Mouse (Mus musculus) heart, adult 2 months (tissue): ENCODE results near the gene Aatf. TPM values are rescaled to one million over a fixed set of nuclear protein-coding genes. Genes with fewer than 3 reads are reported as not detected.
A peak's percentile ranks its signal among the peaks of the same experiment; 100 is the strongest.

Source experiments
- DNase-seq, 2 experiments: peaks; one replicate each; pipeline ENCODE4 v3.0.0; 2021
- H3K27ac ChIP-seq: fragments of 200-600 bp; 2 replicates; pipeline ENCODE4 v1.8.1; 2022
- H3K27me3 ChIP-seq: fragments of 200-500 bp; 2 replicates; pipeline ENCODE4 v1.6.1; 2012; ENCODE audit warnings: mild to moderate bottlenecking, low read length, inconsistent platforms, mixed read lengths; ENCODE audit not compliant: control insufficient read depth, insufficient read depth
- H3K36me3 ChIP-seq: fragments of 200-500 bp; 2 replicates; pipeline ENCODE4 v1.6.1; 2012; ENCODE audit warnings: low read length, inconsistent platforms; ENCODE audit not compliant: control insufficient read depth, insufficient read depth
- H3K4me1 ChIP-seq: fragments of 200-500 bp; 2 replicates; pipeline ENCODE4 v1.6.1; 2011; ENCODE audit warnings: low read length; ENCODE audit not compliant: control insufficient read depth, insufficient read depth
- H3K4me3 ChIP-seq: fragments of 200-600 bp; 2 replicates; pipeline ENCODE4 v1.8.1; 2022
- H3K79me2 ChIP-seq: fragments of 200-500 bp; replicated peaks from 2 replicates; pipeline ENCODE4 v1.6.1; 2012; ENCODE audit warnings: mild to moderate bottlenecking, inconsistent platforms, low read length, moderate library complexity, mixed read lengths; ENCODE audit not compliant: control insufficient read depth, insufficient read depth
- H3K9ac ChIP-seq: fragments of 200-500 bp; 2 replicates; pipeline ENCODE4 v1.6.1; 2012; ENCODE audit warnings: low read depth, mild to moderate bottlenecking, control low read depth, inconsistent platforms, low read length, mixed read lengths
- CTCF ChIP-seq: fragments of 200-600 bp; IDR thresholded peaks from 2 replicates; pipeline ENCODE4 v1.8.1; 2022; ENCODE audit warnings: antibody characterized with exemption, mild to moderate bottlenecking, moderate library complexity
- EP300 ChIP-seq: fragments of 200-500 bp; IDR thresholded peaks from 2 replicates; pipeline ENCODE4 v1.6.1; 2011; ENCODE audit warnings: low read depth, low read length, control low read depth; ENCODE audit not compliant: insufficient read depth
- POLR2A ChIP-seq: fragments of 200-500 bp; IDR thresholded peaks from 2 replicates; pipeline ENCODE4 v1.6.1; 2011; ENCODE audit warnings: mild to moderate bottlenecking, low read depth, low read length, control low read depth; ENCODE audit not compliant: insufficient read depth
- WGBS: fragments of 180-500 bp; shearing (Covaris S2); methylation state at CpG from one replicate; pipeline ENCODE4 v1.1.7; 2018; 5-methylcytosine and 5-hydroxymethylcytosine counted together
- intact Hi-C: fragments of 180-260 bp; cut with DNase I; formaldehyde crosslinking; loops from one replicate; pipeline ENCODE4 v1.15.1; 2025
- polyA plus RNA-seq: library from polyadenylated mRNA; depleted of rRNA; stranded (reverse); fragments of >200 nt; gene quantifications from 2 replicates; pipeline ENCODE4 v1.2.3, GENCODE M21; 2012
- total RNA-seq, 2 experiments: library from RNA; stranded (reverse); gene quantifications; 2 replicates each; pipeline ENCODE4 v1.2.3; 2021

The Aatf gene
- total and polyA plus RNA-seq, 3 experiments = 2.9 to 14.3 (median 13.8) TPM

DNA sequence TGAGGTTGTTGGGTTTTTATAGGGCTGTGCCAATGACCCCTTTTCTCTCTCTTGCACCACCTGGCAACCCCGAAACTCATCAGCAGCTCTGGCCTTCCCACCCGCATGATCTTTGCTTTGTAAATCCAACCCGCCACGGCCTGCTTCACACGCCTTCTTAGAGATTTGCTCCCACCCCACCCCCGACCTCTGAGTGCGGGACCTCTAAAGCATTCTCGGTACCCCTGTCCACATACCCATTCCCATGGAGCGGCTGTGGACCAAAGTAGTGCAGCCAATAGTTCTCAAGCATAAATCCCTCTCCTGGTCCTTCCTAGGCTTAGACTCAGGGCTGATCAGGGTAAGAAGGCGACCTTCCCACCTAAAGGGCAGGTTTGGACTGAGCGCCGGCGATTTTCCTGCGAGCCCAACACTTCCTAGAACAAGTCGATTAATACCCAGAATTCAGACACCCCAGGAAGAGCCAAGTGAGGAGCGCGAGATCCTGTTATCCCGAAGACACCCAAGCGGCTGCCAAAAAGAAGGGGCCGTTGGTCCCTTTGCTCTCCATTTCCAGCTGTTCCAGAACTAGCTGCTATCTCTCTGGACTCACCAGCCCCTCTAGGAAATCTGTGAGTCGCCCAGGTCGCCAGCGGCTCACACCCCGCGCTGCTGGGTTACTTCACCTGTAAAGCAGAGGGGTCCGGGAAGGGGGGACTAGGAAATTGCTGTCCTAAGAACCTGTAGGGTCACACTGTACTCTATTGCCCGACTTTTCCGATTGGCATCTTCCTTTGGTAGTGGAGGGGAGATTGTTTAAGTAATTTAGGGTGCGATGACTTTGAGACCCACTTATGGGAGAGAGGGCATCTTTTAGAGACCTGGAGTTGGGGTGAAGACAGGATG is 13.9 kb upstream of the Aatf start:
- Histone ChIP-seq H3K9ac (no peak overlapping the region), H3K27me3 (peaks cover 50% of the 10 kb centered on the region), H3K4me1 (no peaks in the 10 kb centered on the region; the same call in 1 of the 2 replicates), H3K79me2 (no peaks in the 10 kb centered on the region), H3K36me3 (no peaks in the 10 kb centered on the region), H3K4me3 (no peak overlapping the region), H3K27ac (no peak overlapping the region)
- TF ChIP-seq EP300 (no peak), POLR2A (no peak), CTCF (no peak)
- DNase-seq = no peak
- WGBS = 10% methylated on average over 29 of the region's 29 CpGs
- intact Hi-C loops = no loop called here

- Histone ChIP-seq H3K9ac (no peak overlapping the region), H3K27ac (no peak overlapping the region), H3K4me3 (no peak overlapping the region; the same call in 1 of the 2 replicates), H3K36me3 (no peaks in the 10 kb centered on the region), H3K4me1 (no peaks in the 10 kb centered on the region; the same call in 1 of the 2 replicates), H3K27me3 (peaks cover 56% of the 10 kb centered on the region), H3K79me2 (no peaks in the 10 kb centered on the region)
- intact Hi-C loops = no loop called here
- TF ChIP-seq POLR2A (no peak), EP300 (no peak), CTCF (no peak)
- no peak for DNase-seq
- 4% methylated on average over 10 of the region's 10 CpGs for WGBS
Observed at GRCm38 (mm10) chr11:84526451-84526850, 13.1 kb upstream of the Aatf start.

- TF ChIP-seq POLR2A (no peak), EP300 (no peak), CTCF (no peak)
- 1% methylated on average over 64 of the region's 64 CpGs for WGBS
- Histone ChIP-seq H3K4me1 (no peaks in the 10 kb centered on the region; the same call in 1 of the 2 replicates), H3K79me2 (no peaks in the 10 kb centered on the region), H3K9ac (no peak within 1 kb of the TSS), H3K27me3 (peaks cover 60% of the 10 kb centered on the region), H3K4me3 (peak within 1 kb of the TSS; percentile 40), H3K36me3 (no peaks in the 10 kb centered on the region), H3K27ac (no peak within 1 kb of the TSS)
- peak; percentile 25 to 45 for DNase-seq
- intact Hi-C loops = no loop called here
Observed at GRCm38 (mm10) chr11:84525421-84526274, 12.3 kb upstream of the Aatf start, which contains the start of gene Lhx1. Gene Lhx1 (minus strand): TSS chr11:84525535.

- no peaks in the 10 kb centered on the region for H3K36me3 ChIP-seq
- TF ChIP-seq POLR2A (no peak), EP300 (no peak), CTCF (no peak)
- no peaks in the 10 kb centered on the region; the same call in 1 of the 2 replicates for H3K4me1 ChIP-seq
- H3K27ac ChIP-seq = no peak overlapping the region
- intact Hi-C loops = no loop called here
- peak overlapping the region; percentile 32 for H3K4me3 ChIP-seq
- DNase-seq = peak in 1 of 2 experiments; percentile 42
- WGBS = 2% methylated on average over 48 of the region's 48 CpGs
- H3K27me3 ChIP-seq = peaks cover 61% of the 10 kb centered on the region
- H3K9ac ChIP-seq = no peak overlapping the region
- H3K79me2 ChIP-seq = no peaks in the 10 kb centered on the region
Observed at GRCm38 (mm10) chr11:84524511-84525270, 11.4 kb upstream of the Aatf start.

- Histone ChIP-seq H3K36me3 (no peaks in the 10 kb centered on the region), H3K4me3 (no peak overlapping the region), H3K27ac (no peak overlapping the region), H3K27me3 (peaks cover 59% of the 10 kb centered on the region), H3K4me1 (no peaks in the 10 kb centered on the region; the same call in 1 of the 2 replicates), H3K9ac (no peak overlapping the region), H3K79me2 (no peaks in the 10 kb centered on the region)
- intact Hi-C loops = no loop called here
- no peak for TF ChIP-seq EP300
- no peak for TF ChIP-seq POLR2A
- no peak for TF ChIP-seq CTCF
- WGBS = 3% methylated on average over 35 of the region's 35 CpGs
- peak; percentile 26 to 56 for DNase-seq
Observed at GRCm38 (mm10) chr11:84523841-84524510, 10.7 kb upstream of the Aatf start.
